Mouse (Mus musculus) lung, embryonic 16.5 days (tissue): ENCODE results near the gene Serpina3c. TPM values are rescaled to one million over a fixed set of nuclear protein-coding genes. Genes with fewer than 3 reads are reported as not detected.

Source experiments
- ATAC-seq: fragments of 200-750 bp; cut with Nextera tagmentation; 2 replicates; pipeline ENCODE4 v1.8.0; 2017; ENCODE audit warnings: low read depth, mild to moderate bottlenecking, moderate library complexity
- H3K27ac ChIP-seq: fragments of 300-500 bp; sonication (generic); 2 replicates; pipeline ENCODE4 v1.5.1; 2014; ENCODE audit warnings: mild to moderate bottlenecking, control low read depth, low read length
- H3K27me3 ChIP-seq: fragments of 300-500 bp; sonication (generic); 2 replicates; pipeline ENCODE4 v1.6.1; 2014; ENCODE audit warnings: low read depth, low read length, mixed read lengths; ENCODE audit not compliant: control insufficient read depth, insufficient read depth
- H3K36me3 ChIP-seq: fragments of 300-500 bp; sonication (generic); 2 replicates; pipeline ENCODE4 v1.6.1; 2014; ENCODE audit warnings: low read length; ENCODE audit not compliant: control insufficient read depth, insufficient read depth
- H3K4me1 ChIP-seq: fragments of 300-500 bp; sonication (generic); replicated peaks from 2 replicates; pipeline ENCODE4 v1.6.1; 2014; ENCODE audit warnings: low read length, mixed read lengths; ENCODE audit not compliant: control insufficient read depth, insufficient read depth
- H3K4me2 ChIP-seq: fragments of 300-500 bp; sonication (generic); 2 replicates; pipeline ENCODE4 v1.6.1; 2014; ENCODE audit warnings: low read depth, low read length, control low read depth
- H3K4me3 ChIP-seq: fragments of 300-500 bp; sonication (generic); 2 replicates; pipeline ENCODE4 v1.5.1; 2014; ENCODE audit warnings: mild to moderate bottlenecking, low read length, control low read depth
- H3K9ac ChIP-seq: fragments of 300-500 bp; sonication (generic); 2 replicates; pipeline ENCODE4 v1.6.1; 2014; ENCODE audit warnings: low read length, control low read depth
- H3K9me3 ChIP-seq: fragments of 300-500 bp; sonication (generic); 2 replicates; pipeline ENCODE4 v1.6.1; 2016; ENCODE audit warnings: low read length; ENCODE audit not compliant: control insufficient read depth
- WGBS: fragments of 180-500 bp; shearing (Covaris S2); extraction: QIAGEN DNeasy Blood & Tissue Kit; methylation state at CpG from one replicate; pipeline ENCODE4 v1.1.7; 2014; 5-methylcytosine and 5-hydroxymethylcytosine counted together
- polyA plus RNA-seq: library from polyadenylated mRNA; unstranded; fragments of >200 nt; fragmentation: Nextera tagmentation; extraction: Ambion mirVana; gene quantifications from 2 replicates; pipeline ENCODE4 v1.2.1, GENCODE M21; 2015

Gene Serpina3c
- polyA plus RNA-seq, 1 experiment from 2014 or later, result 0.06 TPM

DNA sequence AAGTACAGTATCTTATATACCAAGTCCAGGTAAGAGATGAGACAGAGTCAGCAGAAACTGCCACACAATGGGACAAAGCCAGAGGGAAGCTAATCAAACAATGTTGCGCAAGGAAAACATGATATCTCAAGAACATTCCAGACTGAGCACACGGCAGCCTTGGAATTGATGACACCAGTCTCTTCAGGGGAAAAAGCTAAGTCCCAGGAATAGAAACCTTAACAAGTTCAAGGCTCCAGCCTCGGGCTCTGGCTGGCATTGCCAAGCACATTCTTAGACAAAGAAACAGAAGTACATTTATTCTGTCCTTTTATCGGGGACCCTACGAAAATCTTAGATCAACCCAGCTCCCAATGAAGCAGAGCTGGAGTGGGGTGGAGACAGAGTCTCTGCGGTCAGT, 52.9 kb downstream of the Serpina3c start, which contains the start of gene Serpina5:
Serpina5 (plus strand) TSS at position 346 of the 400 bp plus-strand sequence.
- no peak within 1 kb of the TSS for H3K9ac ChIP-seq
- WGBS, result 74% methylated on average over 6 of the region's 6 CpGs
- no peaks in the 10 kb centered on the region for H3K4me1 ChIP-seq
- H3K9me3 ChIP-seq, result no peaks in the 10 kb centered on the region
- H3K27ac ChIP-seq, result no peak within 1 kb of the TSS
- H3K36me3 ChIP-seq, result no peaks in the 10 kb centered on the region
- no peaks in the 10 kb centered on the region for H3K27me3 ChIP-seq
- ATAC-seq, result no peak
- no peak within 1 kb of the TSS for H3K4me3 ChIP-seq
- no peak within 1 kb of the TSS for H3K4me2 ChIP-seq

Other genes with a start within 250 kb of the Serpina3c start
- 0.62 and 7.2 TPM in 2 replicates for gene Serpina1c, start 249.0 kb downstream of the Serpina3c start, polyA plus RNA-seq
- gene Serpina1e, start 194.9 kb downstream of the Serpina3c start, polyA plus RNA-seq, result 0.85 and 7.3 TPM in 2 replicates
- gene Serpina11, start 163.9 kb downstream of the Serpina3c start, polyA plus RNA-seq, result 0.14 TPM in 1 of 2 replicates, not detected in the other
- gene Serpina9, start 140.1 kb downstream of the Serpina3c start, polyA plus RNA-seq, result 0.38 and 1.1 TPM in 2 replicates
- gene Serpina12, start 109.4 kb downstream of the Serpina3c start, polyA plus RNA-seq, result 0.14 TPM in 1 of 2 replicates, not detected in the other
- gene Serpina5, start 52.8 kb downstream of the Serpina3c start, polyA plus RNA-seq, result not detected in 2 replicates
- not detected in 2 replicates for gene Serpina3a, start 41.1 kb downstream of the Serpina3c start, polyA plus RNA-seq
- gene Serpina3b, start 25.9 kb downstream of the Serpina3c start, polyA plus RNA-seq, result not detected in 2 replicates
- gene Serpina3f, start 60.7 kb upstream of the Serpina3c start, polyA plus RNA-seq, result 0.06 and 0.14 TPM in 2 replicates
- gene Serpina3g, start 82.4 kb upstream of the Serpina3c start, polyA plus RNA-seq, result 2.7 and 4.0 TPM in 2 replicates
- 0.23 and 0.68 TPM in 2 replicates for gene Serpina3i, start 109.3 kb upstream of the Serpina3c start, polyA plus RNA-seq
- not detected in 2 replicates for gene Serpina3j, start 160.7 kb upstream of the Serpina3c start, polyA plus RNA-seq
- not detected in 2 replicates for gene Serpina3k, start 184.6 kb upstream of the Serpina3c start, polyA plus RNA-seq
- not detected in 2 replicates for gene Serpina3m, start 184.6 kb upstream of the Serpina3c start, polyA plus RNA-seq